Mouse (Mus musculus) ES-E14 (cell line): Measurements from ENCODE around the gene Gm17324.

Source experiments
- CHD2 ChIP-seq: IDR thresholded peaks from 2 replicates; pipeline ENCODE4 v1.6.1; 2014; ENCODE audit warnings: mild to moderate bottlenecking, low read depth, low read length, inconsistent platforms
- HCFC1 ChIP-seq: IDR thresholded peaks from 2 replicates; pipeline ENCODE4 v1.6.1; 2012; ENCODE audit warnings: low read length, inconsistent platforms, borderline replicate concordance; ENCODE audit not compliant: insufficient read depth
- MAFK ChIP-seq: IDR thresholded peaks from 2 replicates; pipeline ENCODE4 v1.6.1; 2014; ENCODE audit warnings: mild to moderate bottlenecking, low read depth, low read length, inconsistent platforms; ENCODE audit not compliant: insufficient read depth
- ZC3H11A ChIP-seq: IDR thresholded peaks from 2 replicates; pipeline ENCODE4 v1.6.1; 2012; ENCODE audit warnings: low read depth, mild to moderate bottlenecking, inconsistent platforms, low read length, borderline replicate concordance
- ZNF384 ChIP-seq: IDR thresholded peaks from 2 replicates; pipeline ENCODE4 v1.6.1; 2012; ENCODE audit warnings: low read depth, low read length, inconsistent platforms

GRCm38 (mm10) chr9:78475383-78475780 is 26.8 kb upstream of the Gm17324 start:
- TF ChIP-seq CHD2 (no peak), ZNF384 (no peak), MAFK (no peak), HCFC1 (no peak), ZC3H11A (no peak)
